8 mouse cellular contexts compared by ENCODE assay signal in the genomic region with DNA sequence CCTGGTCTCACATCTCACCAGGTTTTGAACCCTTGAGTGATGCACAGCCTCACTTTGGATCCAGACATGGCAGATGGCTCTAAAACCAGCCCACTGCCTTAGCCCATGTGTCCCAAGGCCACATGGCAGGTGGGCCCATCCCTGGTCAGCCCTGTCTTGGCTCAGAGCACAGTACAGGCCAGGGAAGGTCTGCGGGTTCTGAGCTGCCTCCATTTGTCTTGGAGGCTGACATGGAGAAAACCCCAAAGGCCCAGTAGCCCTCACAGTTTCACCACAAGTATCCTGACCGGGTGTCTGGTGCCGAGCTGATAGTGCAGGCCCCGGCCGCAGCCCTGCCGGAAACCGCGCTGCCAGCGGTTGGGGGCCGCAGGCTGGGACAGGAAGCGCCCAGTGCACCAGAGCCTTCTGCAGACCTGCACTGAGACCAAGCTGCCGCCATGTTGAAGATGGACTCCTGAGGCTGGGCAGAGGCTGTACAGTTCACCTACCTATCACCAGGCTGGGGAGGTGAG. TPM values are rescaled to one million over a fixed set of nuclear protein-coding genes. Genes with fewer than 3 reads are reported as not detected.
DNase-seq lines count a peak whose midpoint lies in the region; ATAC-seq and TF ChIP-seq lines count a peak whose summit lies in the region.

No protein-coding gene starts in this region.

- no peak for DNase-seq in kidney, adult 18-20 months
- no peak for DNase-seq in limb, embryonic 10.5 days (ENCODE audit: low spot score)
- DNase-seq in midbrain, postnatal 0 days (ENCODE audit: low spot score), result no peak
- no peak for DNase-seq in c-Kit-positive CD71-positive TER-119-positive erythroid progenitor cells, embryonic 14.5 days (ENCODE audit: low spot score)
- DNase-seq in testis, postnatal 10 days (ENCODE audit: low spot score), result no peak
- no peak for DNase-seq in right cerebral cortex, postnatal 10 days (ENCODE audit: low spot score in 2 of 2)

- peaks cover 12% of the 10 kb centered on the region for H3K4me1 ChIP-seq in kidney, embryonic 15.5 days
- peaks cover 13% of the 10 kb centered on the region for H3K4me1 ChIP-seq in embryonic facial prominence, embryonic 13.5 days
- peaks cover 15% of the 10 kb centered on the region for H3K4me1 ChIP-seq in limb, embryonic 10.5 days
- peaks cover 5% of the 10 kb centered on the region; the same call in 1 of the 2 replicates for H3K4me1 ChIP-seq in midbrain, postnatal 0 days (ENCODE audit: insufficient read depth, low read length)

- peak overlapping the region; percentile 31; the same call in 1 of the 2 replicates for H3K9ac ChIP-seq in kidney, embryonic 15.5 days
- H3K9ac ChIP-seq in embryonic facial prominence, embryonic 13.5 days, result peak overlapping the region; percentile 70
- peak overlapping the region; percentile 57 for H3K9ac ChIP-seq in midbrain, postnatal 0 days (replicated peaks; ENCODE audit: low read length, poor library complexity, severe bottlenecking)

- H3K27ac ChIP-seq in kidney, embryonic 15.5 days, result peak overlapping the region; percentile 45; the same call in 1 of the 2 replicates
- peak overlapping the region; percentile 51 for H3K27ac ChIP-seq in embryonic facial prominence, embryonic 13.5 days
- H3K27ac ChIP-seq in limb, embryonic 10.5 days, result peak overlapping the region; percentile 82
- peak overlapping the region; percentile 74 for H3K27ac ChIP-seq in midbrain, postnatal 0 days (ENCODE audit: low read depth, low read length)

- no peak for TF ChIP-seq CTCF in midbrain, postnatal 0 days (IDR thresholded peaks at IDR 0.05)

- WGBS in kidney, embryonic 15.5 days, result 97% methylated on average over 12 of the region's 12 CpGs
- 96% methylated on average over 12 of the region's 12 CpGs for WGBS in embryonic facial prominence, embryonic 13.5 days
- WGBS in limb, embryonic 10.5 days, result 98% methylated on average over 12 of the region's 12 CpGs
- WGBS in midbrain, postnatal 0 days, result over 99% methylated on average over 12 of the region's 12 CpGs

- H3K4me3 ChIP-seq in kidney, embryonic 15.5 days (replicated peaks), result peak overlapping the region; percentile 25; the same call in 1 of the 2 replicates
- H3K4me3 ChIP-seq in embryonic facial prominence, embryonic 13.5 days, result peak overlapping the region; percentile 29
- peak overlapping the region; percentile 25; the same call in 1 of the 2 replicates for H3K4me3 ChIP-seq in limb, embryonic 10.5 days
- H3K4me3 ChIP-seq in midbrain, postnatal 0 days (ENCODE audit: low read depth, low read length), result peak overlapping the region; percentile 12

- ATAC-seq in kidney, embryonic 15.5 days (replicated peaks; ENCODE audit: low FRiP score), result peak; percentile 8; the same call in 1 of the 2 replicates
- no peak for ATAC-seq in embryonic facial prominence, embryonic 13.5 days (ENCODE audit: insufficient number of reproducible peaks, insufficient read depth, low FRiP score, low TSS enrichment, low read depth)
- ATAC-seq in midbrain, postnatal 0 days (ENCODE audit: low FRiP score), result peak; percentile 41

- peak overlapping the region; percentile 54 for H3K4me2 ChIP-seq in kidney, embryonic 15.5 days
- peak overlapping the region; percentile 50 for H3K4me2 ChIP-seq in embryonic facial prominence, embryonic 13.5 days
- H3K4me2 ChIP-seq in midbrain, postnatal 0 days (ENCODE audit: low read depth, low read length, poor library complexity, severe bottlenecking), result peak overlapping the region; percentile 40

- peaks cover 38% of the 10 kb centered on the region for H3K36me3 ChIP-seq in kidney, embryonic 15.5 days
- H3K36me3 ChIP-seq in embryonic facial prominence, embryonic 13.5 days, result peaks cover 31% of the 10 kb centered on the region
- H3K36me3 ChIP-seq in limb, embryonic 10.5 days, result peaks cover 36% of the 10 kb centered on the region
- peaks cover 27% of the 10 kb centered on the region for H3K36me3 ChIP-seq in midbrain, postnatal 0 days (ENCODE audit: insufficient read depth, low read length)

- no peaks in the 10 kb centered on the region for H3K9me3 ChIP-seq in kidney, embryonic 15.5 days (replicated peaks)
- no peaks in the 10 kb centered on the region for H3K9me3 ChIP-seq in embryonic facial prominence, embryonic 13.5 days
- H3K9me3 ChIP-seq in limb, embryonic 10.5 days (replicated peaks), result no peaks in the 10 kb centered on the region
- no peaks in the 10 kb centered on the region for H3K9me3 ChIP-seq in midbrain, postnatal 0 days (ENCODE audit: low read length)

- H3K27me3 ChIP-seq in kidney, embryonic 15.5 days, result no peaks in the 10 kb centered on the region
- no peaks in the 10 kb centered on the region for H3K27me3 ChIP-seq in embryonic facial prominence, embryonic 13.5 days
- H3K27me3 ChIP-seq in limb, embryonic 10.5 days (ENCODE audit: low read depth, poor library complexity, severe bottlenecking), result no peaks in the 10 kb centered on the region
- H3K27me3 ChIP-seq in midbrain, postnatal 0 days (ENCODE audit: insufficient read depth, low read length), result no peaks in the 10 kb centered on the region

RNA-seq across cellular contexts. Expression of gene Rpn1, which starts 22.4 kb away (rescaled TPM):
- 403 and 425 TPM in 2 replicates for polyA plus RNA-seq in kidney, embryonic 15.5 days (2015; fragmentation: Nextera tagmentation; extraction: Ambion mirVana)
- 342 and 345 TPM in 2 replicates for polyA plus RNA-seq in embryonic facial prominence, embryonic 13.5 days (2015; fragmentation: Nextera tagmentation; extraction: Ambion mirVana)
- polyA plus RNA-seq in limb, embryonic 10.5 days (2016; fragmentation: Nextera tagmentation; extraction: Ambion mirVana), result 324 and 340 TPM in 2 replicates
- 196 and 198 TPM in 2 replicates for total RNA-seq in midbrain, postnatal 0 days (2014; rRNA removed)
- 252 and 261 TPM in 2 replicates for polyA plus RNA-seq in midbrain, postnatal 0 days (2015; fragmentation: Nextera tagmentation; extraction: Ambion mirVana)
